Mouse (Mus musculus) heart, embryonic 14.5 days (tissue): ENCODE results near the gene Galnt15. TPM values are rescaled to one million over a fixed set of nuclear protein-coding genes. Genes with fewer than 3 reads are reported as not detected.
"Not testable (repeated sequence)": the region's sequence is repeated elsewhere in the genome, so short reads cannot be mapped to it uniquely, and the experiment has no call there.

Experiments
- ATAC-seq: fragments of 200-750 bp; cut with Nextera tagmentation; 2 replicates; pipeline ENCODE4 v1.8.0; 2017; ENCODE audit warnings: low read depth, moderate TSS enrichment; ENCODE audit not compliant: insufficient number of reproducible peaks, insufficient read depth, low FRiP score
- H3K27ac ChIP-seq, 2 experiments: fragments of 200-500 bp in 1 of 2; fragments of 300-500 bp in 1 of 2; sonication (generic) in 1 of 2; replicated peaks in 1 of 2; 2 replicates each; pipeline ENCODE4 v1.5.1; 2012 to 2014; ENCODE audit warnings: low read depth in 2 of 2, low read length in 2 of 2, control low read depth in 1 of 2, mild to moderate bottlenecking in 1 of 2, mixed read lengths in 1 of 2; ENCODE audit not compliant: control insufficient read depth in 1 of 2, insufficient read depth in 1 of 2
- H3K27me3 ChIP-seq: fragments of 300-500 bp; sonication (generic); 2 replicates; pipeline ENCODE4 v1.6.1; 2014; ENCODE audit warnings: mild to moderate bottlenecking, low read length, control low read depth; ENCODE audit not compliant: control insufficient read depth, insufficient read depth
- H3K36me3 ChIP-seq: fragments of 300-500 bp; sonication (generic); 2 replicates; pipeline ENCODE4 v1.6.1; 2014; ENCODE audit warnings: mild to moderate bottlenecking, control low read depth, low read length, mixed read lengths; ENCODE audit not compliant: control insufficient read depth, insufficient read depth
- H3K4me1 ChIP-seq, 2 experiments: fragments of 200-500 bp in 1 of 2; fragments of 300-500 bp in 1 of 2; sonication (generic) in 1 of 2; 2 replicates each; pipeline ENCODE4 v1.6.1; 2012 to 2014; ENCODE audit warnings: low read length in 2 of 2, control low read depth in 1 of 2, mixed read lengths in 1 of 2; ENCODE audit not compliant: control insufficient read depth in 2 of 2, insufficient read depth in 2 of 2
- H3K4me2 ChIP-seq: fragments of 300-500 bp; sonication (generic); 2 replicates; pipeline ENCODE4 v1.6.1; 2014; ENCODE audit warnings: mild to moderate bottlenecking, low read length
- H3K4me3 ChIP-seq, 2 experiments: fragments of 200-500 bp in 1 of 2; fragments of 300-500 bp in 1 of 2; sonication (generic) in 1 of 2; 2 replicates each; pipeline ENCODE4 v1.5.1; 2012 to 2014; ENCODE audit warnings: low read length in 2 of 2, mild to moderate bottlenecking in 2 of 2, control low read depth in 1 of 2, low read depth in 1 of 2, moderate library complexity in 1 of 2; ENCODE audit not compliant: control insufficient read depth in 1 of 2, insufficient read depth in 1 of 2
- H3K9ac ChIP-seq: fragments of 300-500 bp; sonication (generic); 2 replicates; pipeline ENCODE4 v1.6.1; 2014; ENCODE audit warnings: mild to moderate bottlenecking, low read length
- H3K9me3 ChIP-seq: fragments of 300-500 bp; sonication (generic); 2 replicates; pipeline ENCODE4 v1.6.1; 2016; ENCODE audit warnings: low read length, control low read depth; ENCODE audit not compliant: control insufficient read depth
- WGBS: fragments of 180-500 bp; shearing (Covaris S2); extraction: QIAGEN DNeasy Blood & Tissue Kit; methylation state at CpG from one replicate; pipeline ENCODE4 v1.1.7; 2014; 5-methylcytosine and 5-hydroxymethylcytosine counted together
- polyA plus RNA-seq: library from polyadenylated mRNA; unstranded; fragments of >200 nt; fragmentation: Nextera tagmentation; extraction: Ambion mirVana; gene quantifications from 2 replicates; pipeline ENCODE4 v1.2.1, GENCODE M21; 2014

Gene Galnt15
- polyA plus RNA-seq, 1 experiment from 2014 or later: 0.27 TPM

DNA sequence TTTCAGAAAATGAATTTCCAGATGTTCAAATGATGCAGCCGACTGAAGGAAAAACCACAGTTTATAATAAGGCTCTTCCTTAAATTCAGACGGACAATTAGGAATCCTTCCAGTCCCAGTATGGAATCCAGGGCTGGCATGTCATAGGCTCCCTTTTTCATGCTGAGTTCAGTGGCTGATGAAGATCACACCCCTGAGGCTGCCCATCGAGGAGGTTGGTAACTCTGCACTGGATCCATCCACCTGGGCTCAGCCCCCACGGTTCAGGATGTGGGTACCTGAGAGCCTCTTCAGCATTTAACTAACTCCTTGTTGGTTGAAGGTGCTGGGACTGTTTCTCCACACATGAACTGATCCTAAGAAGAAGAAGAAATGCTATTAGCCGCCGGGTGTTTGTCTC, 54.1 kb downstream of the Galnt15 start:
- H3K4me3 ChIP-seq: no peak overlapping the region
- H3K27ac ChIP-seq: no peak overlapping the region
- H3K36me3 ChIP-seq: peaks cover 29% of the 10 kb centered on the region
- no peak overlapping the region for H3K4me2 ChIP-seq
- ATAC-seq: no peak
- no peak overlapping the region for H3K9ac ChIP-seq
- no peaks in the 10 kb centered on the region for H3K9me3 ChIP-seq
- WGBS: 90% methylated on average over 6 of the region's 6 CpGs
- no peaks in the 10 kb centered on the region for H3K27me3 ChIP-seq
- peaks cover 2 to 12% of the 10 kb centered on the region in 2 experiments; a peak in 3 of 4 replicates for H3K4me1 ChIP-seq

DNA sequence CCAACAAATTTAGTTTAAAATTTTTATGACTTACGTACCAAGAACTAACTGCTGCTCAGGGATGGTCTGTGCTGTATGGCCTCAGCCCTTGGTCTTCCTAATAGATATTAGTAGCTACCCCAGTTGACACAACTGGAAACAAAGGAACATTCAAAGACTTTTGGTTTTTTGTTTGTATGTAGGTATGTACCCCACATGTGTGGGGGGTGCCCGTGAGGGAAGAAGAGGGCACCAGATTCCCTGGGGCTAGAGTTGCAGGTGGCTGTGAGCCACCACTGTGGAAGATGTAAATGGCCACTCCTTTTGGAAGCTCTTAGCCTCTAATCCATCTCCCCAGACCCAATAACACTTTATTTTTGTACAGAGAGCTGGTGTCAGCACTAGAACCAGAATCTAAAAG, 54.7 kb downstream of the Galnt15 start:
- H3K4me2 ChIP-seq: no peak overlapping the region
- no peaks in the 10 kb centered on the region for H3K27me3 ChIP-seq
- H3K27ac ChIP-seq: no peak overlapping the region
- peaks cover 29% of the 10 kb centered on the region for H3K36me3 ChIP-seq
- H3K4me3 ChIP-seq: no peak overlapping the region
- H3K9me3 ChIP-seq: no peaks in the 10 kb centered on the region
- H3K4me1 ChIP-seq: peaks cover 2 to 12% of the 10 kb centered on the region in 2 experiments; a peak in 3 of 4 replicates
- 89% methylated on average over 2 of the region's 2 CpGs for WGBS
- ATAC-seq: no peak
- H3K9ac ChIP-seq: no peak overlapping the region

DNA sequence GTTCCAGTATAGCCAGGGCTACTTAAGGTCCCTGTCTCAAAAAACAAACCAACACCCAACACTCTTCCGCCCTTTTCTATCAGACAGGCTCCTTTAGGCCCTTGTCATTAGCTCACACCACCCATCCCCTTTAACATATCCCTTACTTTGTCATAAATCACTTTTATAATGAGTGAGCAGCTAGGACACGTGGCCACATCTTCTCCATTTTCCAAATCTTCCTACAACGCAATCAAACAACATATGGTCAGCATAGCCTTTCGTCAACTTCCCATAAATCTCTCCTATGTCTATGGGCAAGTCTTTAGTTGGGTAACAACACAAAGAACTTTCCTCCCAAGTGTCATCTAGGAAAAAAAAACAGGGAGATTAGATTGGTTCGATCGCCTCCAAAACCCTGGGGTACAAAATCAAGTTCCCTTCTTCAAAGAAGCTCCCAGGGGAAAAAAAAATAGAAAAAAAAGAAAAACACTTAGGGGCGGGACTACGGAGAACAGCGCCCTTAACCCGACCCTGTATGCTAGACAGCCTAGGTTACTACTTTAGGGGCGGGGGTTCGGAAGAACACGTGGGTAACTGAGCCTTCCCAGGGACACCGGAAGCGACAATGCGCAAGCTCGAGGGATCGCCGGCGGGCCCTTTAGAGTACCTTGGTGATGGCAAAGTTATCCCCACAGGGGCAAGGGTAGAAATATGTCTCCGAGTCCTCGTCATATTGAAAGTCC, 56.1 kb downstream of the Galnt15 start, which contains the start of gene Oxnad1:
Gene Oxnad1 (plus strand): TSS at position 614 of the 725 bp plus-strand sequence.
- H3K4me3 ChIP-seq: peak within 1 kb of the TSS; percentile 65 to 97
- ATAC-seq: peak; percentile 91
- 3% methylated on average over 22 of the region's 22 CpGs for WGBS
- no peaks in the 10 kb centered on the region for H3K27me3 ChIP-seq
- H3K4me1 ChIP-seq: peaks cover 4 to 12% of the 10 kb centered on the region in 2 experiments; a peak in 3 of 4 replicates
- H3K27ac ChIP-seq: peak within 1 kb of the TSS; percentile 84 to 98
- no peaks in the 10 kb centered on the region for H3K9me3 ChIP-seq
- peak within 1 kb of the TSS; percentile 71 for H3K9ac ChIP-seq
- H3K4me2 ChIP-seq: peak within 1 kb of the TSS; percentile 83
- peaks cover 33% of the 10 kb centered on the region for H3K36me3 ChIP-seq

DNA sequence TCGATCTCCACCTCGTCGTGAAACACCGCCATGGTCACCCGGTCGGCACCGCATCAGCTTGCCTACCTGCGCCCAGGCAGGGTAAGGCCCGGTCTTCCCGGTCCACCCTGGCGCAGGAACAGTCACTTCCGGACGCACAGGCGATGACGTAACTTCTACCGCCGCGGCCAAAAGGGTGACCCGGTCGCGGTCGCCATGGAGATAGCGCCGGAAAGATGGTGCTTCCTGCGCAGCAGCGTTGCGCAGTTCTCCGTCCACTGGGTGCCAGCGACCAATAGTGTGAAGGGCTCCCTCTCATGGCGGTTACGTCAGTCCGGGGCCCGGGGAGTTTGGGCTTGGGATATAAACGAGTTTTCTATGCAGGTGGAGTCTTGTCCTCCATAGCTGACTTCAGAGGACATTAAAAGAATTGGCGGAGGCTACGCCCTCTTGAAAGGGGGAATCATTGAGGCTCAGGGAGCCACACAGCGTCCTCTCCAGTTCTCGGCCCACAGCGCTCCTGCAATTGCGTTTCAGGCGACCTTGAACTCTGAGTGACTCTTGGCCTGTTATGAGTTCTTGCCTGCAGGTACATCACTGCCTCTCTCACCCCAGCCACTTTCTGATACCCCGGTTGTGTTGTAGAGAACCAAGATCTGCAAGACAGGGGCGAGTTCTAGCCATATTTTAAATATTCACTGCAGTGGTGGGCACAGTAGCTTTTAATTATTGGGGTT, 56.9 kb downstream of the Galnt15 start, which contains the start of gene Dph3:
Gene Dph3 (minus strand): TSS at position 244 of the 716 bp plus-strand sequence.
- peak; percentile 92 for ATAC-seq
- Histone ChIP-seq H3K9me3 (no peaks in the 10 kb centered on the region), H3K27me3 (no peaks in the 10 kb centered on the region), H3K9ac (peak within 1 kb of the TSS; percentile 71), H3K4me2 (peak within 1 kb of the TSS; percentile 83), H3K4me1 (peaks cover 4 to 12% of the 10 kb centered on the region in 2 experiments; a peak in 3 of 4 replicates), H3K4me3 (peak within 1 kb of the TSS; percentile 65 to 97), H3K27ac (peak within 1 kb of the TSS; percentile 84 to 98), H3K36me3 (peaks cover 33% of the 10 kb centered on the region)
- under 1% methylated on average over 43 of the region's 43 CpGs for WGBS

DNA sequence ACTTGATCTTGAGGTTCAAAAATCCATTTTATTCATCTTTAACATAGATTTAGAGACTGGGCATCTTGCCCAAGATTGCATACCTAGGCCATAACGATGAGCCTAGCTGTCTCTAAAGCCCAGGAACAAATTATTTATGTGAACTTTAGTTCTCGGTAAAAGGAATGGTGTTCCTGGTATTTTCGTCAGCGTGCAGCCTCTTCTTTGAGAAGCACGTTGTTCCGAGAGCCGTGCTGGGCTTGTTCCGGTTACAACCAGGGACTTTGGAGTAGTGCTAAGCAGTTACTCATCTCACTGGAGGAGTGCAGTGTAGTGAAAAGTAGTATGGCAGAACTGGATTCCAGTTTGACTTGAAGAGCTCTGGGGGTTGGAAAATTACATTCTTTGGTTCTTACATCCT, 57.4 kb downstream of the Galnt15 start:
- no peaks in the 10 kb centered on the region for H3K9me3 ChIP-seq
- H3K4me1 ChIP-seq: peaks cover 4 to 12% of the 10 kb centered on the region in 2 experiments; a peak in 3 of 4 replicates
- peak overlapping the region; percentile 65 to 97 for H3K4me3 ChIP-seq
- H3K9ac ChIP-seq: peak overlapping the region; percentile 71
- 5% methylated on average over 8 of the region's 8 CpGs for WGBS
- peak overlapping the region; percentile 84 to 98 for H3K27ac ChIP-seq
- peak overlapping the region; percentile 65 for H3K4me2 ChIP-seq
- no peaks in the 10 kb centered on the region for H3K27me3 ChIP-seq
- H3K36me3 ChIP-seq: peaks cover 29% of the 10 kb centered on the region
- ATAC-seq: no peak

DNA sequence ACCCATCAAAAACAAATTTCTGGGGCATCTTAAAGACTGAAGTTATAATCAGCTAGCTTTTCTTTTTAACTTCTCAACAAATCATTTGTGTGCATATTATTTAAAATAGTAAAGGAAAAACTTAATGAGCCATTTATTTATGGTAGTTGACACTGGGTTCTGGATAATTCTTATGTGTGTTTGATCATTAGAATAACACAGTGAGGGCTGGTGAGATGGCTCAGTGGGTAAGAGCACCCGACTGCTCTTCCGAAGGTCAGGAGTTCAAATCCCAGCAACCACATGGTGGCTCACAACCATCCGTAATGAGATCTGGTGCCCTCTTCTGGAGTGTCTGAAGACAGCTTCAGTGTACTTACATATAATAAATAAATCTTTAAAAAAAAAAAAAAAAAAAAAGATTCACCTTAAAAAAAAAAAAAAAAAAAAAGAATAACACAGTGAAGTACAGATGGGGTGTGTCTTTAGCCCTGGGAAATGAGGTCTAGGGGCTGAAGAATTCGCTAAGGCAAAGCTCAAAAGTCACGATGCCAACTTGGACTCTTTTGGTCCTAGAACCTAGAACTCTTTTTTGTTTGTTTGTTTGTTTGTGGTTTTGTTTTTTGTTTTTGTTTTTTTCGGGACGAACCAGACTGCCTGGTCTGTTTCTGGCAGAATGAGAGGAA, 58.9 kb downstream of the Galnt15 start:
- not testable (repeated sequence) for H3K9me3 ChIP-seq, ATAC-seq, H3K4me3 ChIP-seq, H3K27me3 ChIP-seq, H3K9ac ChIP-seq, H3K27ac ChIP-seq
- Histone ChIP-seq H3K36me3 (peaks cover 29% of the 10 kb centered on the region), H3K4me2 (peak overlapping the region; percentile 65; the same call in 1 of the 2 replicates), H3K4me1 (peaks cover 4 to 17% of the 10 kb centered on the region in 2 experiments; a peak in 3 of 4 replicates)
- 92% methylated on average over 7 of the region's 7 CpGs for WGBS

DNA sequence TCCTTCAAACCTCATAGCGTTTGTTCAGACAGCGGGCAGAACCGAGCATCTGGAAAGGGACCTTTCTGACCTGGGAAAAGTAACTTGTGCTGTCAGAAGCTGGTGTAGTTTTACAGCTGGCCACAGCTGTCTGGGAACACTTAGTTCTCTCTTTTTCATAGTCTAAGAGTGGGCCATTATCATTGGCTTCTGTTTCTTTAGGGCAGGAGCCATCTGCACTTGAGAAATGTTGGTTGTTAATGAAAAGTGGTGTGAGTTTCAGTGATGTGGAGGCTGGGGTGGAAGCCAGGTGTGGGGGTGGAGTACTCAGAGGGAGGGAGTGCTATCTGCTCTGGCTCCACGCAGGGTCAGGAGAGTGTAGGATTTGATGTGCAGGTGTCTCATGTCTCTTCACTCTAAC, 62.3 kb downstream of the Galnt15 start:
- Histone ChIP-seq H3K9ac (no peak overlapping the region), H3K27me3 (no peaks in the 10 kb centered on the region), H3K36me3 (peaks cover 49% of the 10 kb centered on the region), H3K9me3 (no peaks in the 10 kb centered on the region), H3K4me2 (no peak overlapping the region), H3K4me1 (peaks cover 8 to 29% of the 10 kb centered on the region in 2 experiments), H3K4me3 (no peak overlapping the region), H3K27ac (0 out of 4 replicates have a peak overlapping the region, but pooled peaks have one; percentile 16 to 39)
- WGBS: 71% methylated on average over 4 of the region's 4 CpGs
- peak; percentile 63; the same call in 1 of the 2 replicates for ATAC-seq
